Mouse (Mus musculus): ENCODE results near the gene Tspoap1. TPM values are rescaled to one million over a fixed set of nuclear protein-coding genes. Genes with fewer than 3 reads are reported as not detected.

The Tspoap1 gene
- polyA plus RNA-seq, 1 experiment from 2014 or later = 5.7 TPM

- Histone ChIP-seq H3K4me2 (no peak overlapping the region), H3K27me3 (0 out of 2 replicates have a peak, but pooled peaks cover 3% of the 10 kb centered on the region), H3K27ac (no peak overlapping the region), H3K4me1 (replicated peaks) (peaks cover 11% of the 10 kb centered on the region), H3K9ac (replicated peaks) (no peak overlapping the region), H3K4me3 (replicated peaks) (no peak overlapping the region), H3K36me3 (no peaks in the 10 kb centered on the region), H3K9me3 (no peaks in the 10 kb centered on the region)
- 56% methylated on average over 4 of the region's 4 CpGs for WGBS
- ATAC-seq (ENCODE audit: insufficient number of reproducible peaks, insufficient read depth, low FRiP score, low TSS enrichment, low read depth) = no peak
Measured at GRCm38 (mm10) chr11:87727471-87727870, 32.9 kb upstream of the Tspoap1 start.

DNA sequence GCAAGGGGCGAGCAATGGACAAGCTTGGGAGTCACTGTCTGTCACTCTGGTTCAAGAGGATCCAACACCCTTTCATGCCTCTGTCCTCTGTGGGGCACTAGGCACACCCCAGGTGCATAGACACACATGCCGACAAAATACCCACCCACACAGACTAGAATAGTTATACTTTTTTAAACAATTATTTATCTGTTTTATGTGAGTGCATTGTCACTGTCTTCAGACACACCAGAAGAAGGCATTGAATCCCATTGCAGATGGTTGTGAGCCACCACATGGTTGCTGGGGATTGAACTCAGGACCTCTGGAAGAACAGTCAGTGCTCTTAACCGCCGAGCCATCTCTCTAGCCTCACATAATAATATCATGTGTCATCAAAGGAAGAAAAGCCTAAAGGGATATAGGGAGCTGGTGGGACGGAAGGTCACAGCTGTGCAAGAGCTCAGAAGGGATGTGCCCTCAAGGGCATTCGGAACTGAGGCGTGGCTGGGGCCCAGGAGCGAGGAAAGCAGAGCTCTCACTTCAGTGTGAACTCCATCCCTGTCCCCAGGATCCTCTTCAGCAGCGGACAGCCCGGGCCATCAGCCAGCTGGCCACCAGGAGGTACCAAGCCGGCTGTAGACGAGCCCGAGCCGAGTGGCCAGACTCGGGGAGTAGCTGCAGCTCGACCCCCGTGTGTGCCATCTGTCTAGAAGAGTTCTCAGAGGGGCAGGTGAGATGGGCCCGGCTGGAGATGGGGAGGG is 31.3 kb upstream of the Tspoap1 start:
- Histone ChIP-seq H3K9me3 (no peaks in the 10 kb centered on the region), H3K36me3 (no peaks in the 10 kb centered on the region), H3K4me3 (replicated peaks) (no peak overlapping the region), H3K9ac (replicated peaks) (no peak overlapping the region), H3K27me3 (peaks cover 3% of the 10 kb centered on the region; the same call in 1 of the 2 replicates), H3K27ac (no peak overlapping the region), H3K4me2 (no peak overlapping the region), H3K4me1 (replicated peaks) (peaks cover 17% of the 10 kb centered on the region)
- no peak for ATAC-seq (ENCODE audit: insufficient number of reproducible peaks, insufficient read depth, low FRiP score, low TSS enrichment, low read depth)
- WGBS = 46% methylated on average over 18 of the region's 18 CpGs

GRCm38 (mm10) chr11:87729593-87730185 is 30.7 kb upstream of the Tspoap1 start:
- H3K4me1 ChIP-seq (replicated peaks) = peaks cover 21% of the 10 kb centered on the region
- WGBS = 81% methylated on average over 13 of the region's 13 CpGs
- no peak overlapping the region for H3K27ac ChIP-seq
- H3K4me3 ChIP-seq (replicated peaks) = no peak overlapping the region
- ATAC-seq (ENCODE audit: insufficient number of reproducible peaks, insufficient read depth, low FRiP score, low TSS enrichment, low read depth) = no peak
- H3K4me2 ChIP-seq = no peak overlapping the region
- H3K36me3 ChIP-seq = no peaks in the 10 kb centered on the region
- no peaks in the 10 kb centered on the region for H3K9me3 ChIP-seq
- no peak overlapping the region for H3K9ac ChIP-seq (replicated peaks)
- peaks cover 3% of the 10 kb centered on the region; the same call in 1 of the 2 replicates for H3K27me3 ChIP-seq

GRCm38 (mm10) chr11:87730652-87731310 is 29.6 kb upstream of the Tspoap1 start:
- H3K9ac ChIP-seq (replicated peaks) = no peak overlapping the region
- H3K9me3 ChIP-seq = no peaks in the 10 kb centered on the region
- H3K4me1 ChIP-seq (replicated peaks) = peaks cover 16% of the 10 kb centered on the region
- H3K27me3 ChIP-seq = peaks cover 3% of the 10 kb centered on the region; the same call in 1 of the 2 replicates
- WGBS = 77% methylated on average over 10 of the region's 10 CpGs
- no peaks in the 10 kb centered on the region for H3K36me3 ChIP-seq
- ATAC-seq (ENCODE audit: insufficient number of reproducible peaks, insufficient read depth, low FRiP score, low TSS enrichment, low read depth) = no peak
- H3K4me3 ChIP-seq (replicated peaks) = no peak overlapping the region
- no peak overlapping the region for H3K4me2 ChIP-seq
- H3K27ac ChIP-seq = no peak overlapping the region

- peaks cover 21% of the 10 kb centered on the region for H3K4me1 ChIP-seq (replicated peaks)
- no peak overlapping the region for H3K27ac ChIP-seq
- H3K27me3 ChIP-seq = peaks cover under 1% of the 10 kb centered on the region; the same call in 1 of the 2 replicates
- ATAC-seq (ENCODE audit: insufficient number of reproducible peaks, insufficient read depth, low FRiP score, low TSS enrichment, low read depth) = no peak
- peak overlapping the region; percentile 13; the same call in 1 of the 2 replicates for H3K9ac ChIP-seq (replicated peaks)
- WGBS = 57% methylated on average over 5 of the region's 5 CpGs
- 0 out of 2 replicates have a peak overlapping the region, but pooled peaks have one; percentile 12 for H3K4me3 ChIP-seq (replicated peaks)
- peak overlapping the region; percentile 40 for H3K4me2 ChIP-seq
- H3K36me3 ChIP-seq = peaks cover 2% of the 10 kb centered on the region; the same call in 1 of the 2 replicates
- H3K9me3 ChIP-seq = no peaks in the 10 kb centered on the region
Measured at GRCm38 (mm10) chr11:87734346-87734745, 26.0 kb upstream of the Tspoap1 start.

- Histone ChIP-seq H3K27ac (no peak overlapping the region), H3K4me2 (no peak overlapping the region)
Measured at GRCm38 (mm10) chr11:87735691-87736090, 24.6 kb upstream of the Tspoap1 start.

DNA sequence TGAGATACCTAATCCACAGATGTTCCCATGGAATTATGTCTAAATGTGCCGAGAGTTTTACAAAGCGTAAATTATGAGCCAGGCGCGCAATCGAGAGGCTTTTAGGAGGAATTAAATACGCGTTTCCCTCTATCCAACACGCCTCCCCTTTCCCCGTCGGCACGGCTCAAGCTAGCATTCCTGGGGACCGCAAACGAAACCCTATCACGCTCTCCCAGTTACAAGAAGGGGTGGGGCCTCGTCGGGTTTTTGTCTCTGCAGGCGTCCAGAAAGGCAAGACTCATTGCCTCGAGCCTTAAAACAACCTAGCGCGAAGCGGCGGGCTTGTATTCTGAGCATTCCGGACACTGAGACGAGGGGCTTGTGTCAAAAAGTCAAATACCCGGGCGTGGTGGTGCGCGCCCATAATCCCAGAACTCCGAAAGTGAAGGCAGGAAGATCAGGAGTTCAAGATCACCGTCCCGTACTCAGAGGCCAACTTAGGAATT is 23.6 kb upstream of the Tspoap1 start:
- Histone ChIP-seq H3K27me3 (no peaks in the 10 kb centered on the region; the same call in 1 of the 2 replicates), H3K36me3 (peaks cover 23% of the 10 kb centered on the region), H3K27ac (peak overlapping the region; percentile 82), H3K4me2 (peak overlapping the region; percentile 81), H3K4me1 (replicated peaks) (peaks cover 21% of the 10 kb centered on the region), H3K9ac (replicated peaks) (peak overlapping the region; percentile 54), H3K9me3 (no peaks in the 10 kb centered on the region), H3K4me3 (replicated peaks) (peak overlapping the region; percentile 75)
- 1% methylated on average over 31 of the region's 31 CpGs for WGBS
- peak; percentile 48; the same call in 1 of the 2 replicates for ATAC-seq (ENCODE audit: insufficient number of reproducible peaks, insufficient read depth, low FRiP score, low TSS enrichment, low read depth)

More at GRCm38 (mm10) chr11:87735691-87736090, 24.6 kb upstream of the Tspoap1 start:
- Histone ChIP-seq H3K4me1 (replicated peaks) (peaks cover 21% of the 10 kb centered on the region), H3K27me3 (no peaks in the 10 kb centered on the region; the same call in 1 of the 2 replicates), H3K36me3 (peaks cover 14% of the 10 kb centered on the region), H3K9ac (replicated peaks) (no peak overlapping the region), H3K9me3 (no peaks in the 10 kb centered on the region), H3K4me3 (replicated peaks) (no peak overlapping the region)
- WGBS = 71% methylated on average over 6 of the region's 6 CpGs
- ATAC-seq (ENCODE audit: insufficient number of reproducible peaks, insufficient read depth, low FRiP score, low TSS enrichment, low read depth) = no peak

DNA sequence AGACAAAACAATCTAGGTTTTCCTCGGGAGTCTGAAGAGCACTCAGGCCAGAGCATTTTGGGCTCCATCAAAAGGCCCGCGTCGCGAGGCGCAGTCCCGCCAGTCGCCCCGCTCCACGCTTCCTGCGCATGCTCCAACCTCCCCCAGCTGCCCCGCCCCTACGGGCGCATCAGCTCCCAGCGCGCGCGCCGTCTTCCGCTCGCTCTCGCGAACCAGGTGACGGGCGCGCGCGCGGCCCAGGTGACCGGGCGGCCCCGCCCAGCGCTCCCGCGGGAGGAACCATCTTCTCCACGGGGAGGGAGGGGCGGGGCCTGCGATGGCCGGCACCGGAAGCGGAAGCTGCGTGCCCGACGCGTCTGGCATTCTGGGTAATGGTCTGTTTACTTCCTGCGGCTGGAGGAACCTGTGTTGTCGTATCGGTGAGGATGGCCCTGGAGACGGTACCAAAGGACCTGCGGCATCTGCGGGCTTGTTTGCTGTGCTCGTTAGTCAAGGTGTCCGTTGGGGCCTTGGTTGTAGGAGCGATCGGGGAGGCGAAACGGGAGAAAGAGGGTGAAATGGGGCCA is 23.1 kb upstream of the Tspoap1 start, which contains the start of gene Supt4a:
Supt4a (plus strand) TSS at position 378 of the 566 bp plus-strand sequence.
- Histone ChIP-seq H3K9me3 (no peaks in the 10 kb centered on the region), H3K4me2 (peak within 1 kb of the TSS; percentile 81), H3K9ac (replicated peaks) (peak within 1 kb of the TSS; percentile 76), H3K36me3 (peaks cover 28% of the 10 kb centered on the region), H3K27ac (peak within 1 kb of the TSS; percentile 82), H3K27me3 (no peaks in the 10 kb centered on the region; the same call in 1 of the 2 replicates), H3K4me1 (replicated peaks) (peaks cover 21% of the 10 kb centered on the region), H3K4me3 (replicated peaks) (peak within 1 kb of the TSS; percentile 75)
- WGBS = 1% methylated on average over 57 of the region's 57 CpGs
- peak; percentile 89 for ATAC-seq (ENCODE audit: insufficient number of reproducible peaks, insufficient read depth, low FRiP score, low TSS enrichment, low read depth)

GRCm38 (mm10) chr11:87743691-87744090 is 16.6 kb upstream of the Tspoap1 start:
- no peaks in the 10 kb centered on the region; the same call in 1 of the 2 replicates for H3K4me1 ChIP-seq (replicated peaks)
- WGBS = 94% methylated on average over 3 of the region's 3 CpGs
- H3K9ac ChIP-seq (replicated peaks) = no peak overlapping the region
- no peaks in the 10 kb centered on the region for H3K9me3 ChIP-seq
- H3K4me2 ChIP-seq = no peak overlapping the region
- H3K27ac ChIP-seq = no peak overlapping the region
- H3K27me3 ChIP-seq = no peaks in the 10 kb centered on the region
- ATAC-seq (ENCODE audit: insufficient number of reproducible peaks, insufficient read depth, low FRiP score, low TSS enrichment, low read depth) = no peak
- peaks cover 57% of the 10 kb centered on the region for H3K36me3 ChIP-seq
- H3K4me3 ChIP-seq (replicated peaks) = no peak overlapping the region

DNA sequence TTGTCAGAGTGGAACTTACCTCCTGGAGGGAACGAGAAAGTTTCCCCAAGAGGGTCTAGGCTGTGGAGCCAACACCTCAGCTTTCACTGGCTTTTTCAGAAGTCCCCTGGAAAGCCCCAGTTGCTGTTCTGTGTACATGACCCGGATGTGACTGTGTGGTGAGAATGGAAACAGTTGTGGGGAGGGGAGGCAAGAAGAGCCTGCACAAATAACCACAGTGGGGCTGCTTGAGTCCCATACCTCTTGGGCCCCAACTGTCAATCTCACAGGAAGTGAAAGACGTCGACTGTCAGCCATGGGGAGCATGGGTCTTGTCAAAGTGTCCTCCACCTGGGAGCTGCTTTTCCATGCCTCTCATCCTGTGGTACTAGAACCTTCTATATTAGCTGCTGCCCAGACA is 15.4 kb upstream of the Tspoap1 start:
- H3K4me1 ChIP-seq (replicated peaks) = peaks cover 4% of the 10 kb centered on the region
- peaks cover 49% of the 10 kb centered on the region for H3K36me3 ChIP-seq
- no peak overlapping the region for H3K27ac ChIP-seq
- ATAC-seq (ENCODE audit: insufficient number of reproducible peaks, insufficient read depth, low FRiP score, low TSS enrichment, low read depth) = no peak
- no peak overlapping the region for H3K9ac ChIP-seq (replicated peaks)
- H3K9me3 ChIP-seq = no peaks in the 10 kb centered on the region
- no peaks in the 10 kb centered on the region for H3K27me3 ChIP-seq
- 80% methylated on average over 4 of the region's 4 CpGs for WGBS
- no peak overlapping the region for H3K4me3 ChIP-seq (replicated peaks)
- no peak overlapping the region for H3K4me2 ChIP-seq

All from limb, embryonic 12.5 days (tissue).